Mouse (Mus musculus) heart, adult 8-10 months (tissue): ENCODE measurements around the gene Otud7b. TPM values are rescaled to one million over a fixed set of nuclear protein-coding genes. Genes with fewer than 3 reads are reported as not detected.

Source experiments
- DNase-seq: peaks from one replicate; pipeline ENCODE4 v3.0.0; 2022; ENCODE audit warnings: low spot score
- total RNA-seq, 4 experiments: library from RNA; stranded (reverse); gene quantifications; 2 replicates each; pipeline ENCODE4 v1.2.4; 2022

The Otud7b gene
- total RNA-seq, 4 experiments from 2014 or later, result 55.4 to 63.1 (median 59.8) TPM

DNA sequence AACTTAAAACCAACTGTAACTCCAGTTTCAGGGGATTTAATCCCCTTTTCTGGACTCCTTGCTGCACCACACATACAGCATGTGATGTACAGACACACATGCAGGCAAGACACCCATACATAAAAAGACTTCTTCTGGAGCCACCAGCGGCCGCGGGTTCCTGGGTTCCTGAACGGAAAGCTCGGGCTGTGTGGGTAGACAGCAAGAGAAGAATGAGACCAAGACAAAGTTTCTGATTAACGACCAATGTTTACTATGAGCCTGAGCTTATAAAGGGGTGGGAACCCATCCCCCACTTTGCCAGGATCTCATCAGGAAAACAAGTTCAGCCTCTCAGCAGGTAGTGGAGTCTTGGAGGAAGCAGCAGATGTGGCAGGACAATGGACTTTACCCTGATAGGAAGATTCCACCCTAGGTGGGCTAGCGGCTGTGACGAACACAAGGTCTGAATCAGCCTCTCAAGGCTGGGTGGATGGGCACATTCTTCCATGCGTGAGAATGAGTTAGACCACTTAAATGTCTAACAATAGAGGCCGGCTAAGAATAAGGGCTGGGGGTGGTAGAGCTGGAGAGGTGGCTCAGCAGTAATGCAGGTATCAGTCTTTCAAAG, 20.1 kb upstream of the Otud7b start:
- DNase-seq, result no peak

DNA sequence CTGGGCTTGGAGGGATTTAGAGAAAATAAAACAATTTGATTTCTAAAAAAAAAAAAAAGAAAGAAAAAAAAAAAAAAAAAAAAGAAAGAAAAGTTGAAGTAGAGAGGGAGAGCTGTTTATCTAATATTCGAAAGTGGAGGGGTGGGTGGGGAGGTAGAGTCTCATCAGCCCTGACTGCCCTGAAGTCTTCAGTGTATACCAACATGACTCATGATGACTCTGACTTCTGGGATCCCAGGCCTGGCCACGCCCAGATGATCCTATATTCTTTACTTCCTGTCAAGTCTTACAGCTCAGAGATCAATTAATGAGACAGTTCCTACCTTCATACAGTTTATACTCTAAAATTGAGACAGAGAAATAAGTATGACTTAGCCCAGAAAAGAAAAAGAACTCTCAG, 17.1 kb upstream of the Otud7b start:
- no peak for DNase-seq

DNA sequence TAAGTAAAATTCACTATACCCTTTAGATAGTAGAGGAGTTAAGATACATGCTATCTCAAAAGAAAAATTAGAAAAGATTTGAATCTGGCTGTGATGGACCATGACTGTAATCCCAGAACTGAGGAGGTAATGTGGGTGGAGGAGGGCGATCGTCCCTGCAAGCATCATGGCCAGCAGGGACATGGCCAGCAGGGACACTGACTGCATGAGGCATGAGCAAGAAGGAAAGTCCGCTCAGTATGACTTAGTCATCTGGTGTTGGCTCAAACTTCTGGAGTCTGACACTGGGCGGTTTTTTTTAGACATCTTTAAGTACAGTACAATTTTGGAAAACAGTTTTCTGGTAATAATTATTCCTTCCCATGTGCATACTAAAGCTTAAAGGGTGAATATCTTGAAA, 16.5 kb upstream of the Otud7b start:
- no peak for DNase-seq

DNA sequence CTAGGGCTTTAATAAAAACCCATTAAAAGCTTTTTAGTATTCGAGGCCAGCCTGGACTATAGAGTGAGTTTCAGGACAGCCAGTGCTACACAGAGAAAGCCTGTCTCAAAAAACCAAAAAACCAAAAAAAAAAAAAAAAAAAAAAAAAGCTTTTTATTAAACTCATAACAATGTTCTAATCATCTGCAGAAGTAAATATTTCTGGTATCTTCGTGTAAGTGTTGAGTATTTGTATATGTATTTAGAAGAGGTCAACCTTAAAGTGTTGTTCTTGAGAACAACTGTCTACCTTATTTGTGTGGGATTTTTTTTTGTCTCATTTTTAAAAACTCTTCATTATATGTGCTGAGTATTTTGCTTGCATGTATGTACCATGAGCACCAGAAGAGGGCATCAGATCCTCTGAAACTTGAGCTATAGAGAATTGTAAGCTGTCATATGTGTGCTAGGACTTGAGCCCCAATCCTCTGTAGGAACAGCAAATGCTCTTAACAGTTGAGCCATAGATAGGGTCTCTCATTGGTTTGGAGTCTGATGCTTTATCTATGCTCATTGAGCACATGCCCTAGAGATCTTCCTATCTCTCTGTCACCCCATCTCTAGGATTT, 14.3 kb upstream of the Otud7b start:
- no peak for DNase-seq

DNA sequence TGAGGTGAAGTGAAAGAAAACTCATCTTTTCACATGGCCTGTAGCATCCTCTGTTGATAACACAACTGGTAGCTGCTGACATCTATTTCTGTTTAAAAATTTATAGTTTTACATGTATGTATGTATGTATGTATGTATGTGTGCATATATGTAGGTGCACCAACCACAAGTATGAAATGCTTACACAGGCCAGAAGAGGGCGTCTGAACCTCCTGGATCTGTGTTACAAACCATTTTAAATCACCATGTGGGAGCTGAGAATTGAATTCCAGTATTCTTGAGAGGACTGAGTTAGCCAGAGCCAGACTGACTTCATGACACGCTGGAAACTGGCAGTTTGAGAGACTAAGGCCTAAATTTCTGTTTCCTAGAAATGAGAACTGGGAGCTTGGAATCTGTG, 13.2 kb upstream of the Otud7b start:
- no peak for DNase-seq

DNA sequence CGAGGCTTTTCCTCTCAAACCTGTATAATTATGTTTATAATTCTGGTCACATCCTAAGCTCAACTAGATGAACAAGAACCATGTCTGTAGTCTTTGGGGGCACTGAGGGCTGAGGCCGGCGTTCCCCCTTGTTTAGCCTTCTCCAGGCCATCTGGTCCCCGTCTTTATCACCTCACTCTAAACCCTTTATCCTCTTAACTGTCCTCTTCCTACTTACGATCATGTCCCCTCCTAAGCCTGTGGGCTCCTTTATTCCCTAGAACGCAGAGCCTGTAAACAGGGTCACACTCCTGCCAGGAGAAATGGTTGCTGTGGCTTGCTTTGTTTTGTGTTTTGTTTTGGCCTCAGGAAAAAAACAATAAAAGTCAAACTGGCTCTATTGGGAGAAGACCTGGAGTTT, 12.4 kb upstream of the Otud7b start:
- no peak for DNase-seq

DNA sequence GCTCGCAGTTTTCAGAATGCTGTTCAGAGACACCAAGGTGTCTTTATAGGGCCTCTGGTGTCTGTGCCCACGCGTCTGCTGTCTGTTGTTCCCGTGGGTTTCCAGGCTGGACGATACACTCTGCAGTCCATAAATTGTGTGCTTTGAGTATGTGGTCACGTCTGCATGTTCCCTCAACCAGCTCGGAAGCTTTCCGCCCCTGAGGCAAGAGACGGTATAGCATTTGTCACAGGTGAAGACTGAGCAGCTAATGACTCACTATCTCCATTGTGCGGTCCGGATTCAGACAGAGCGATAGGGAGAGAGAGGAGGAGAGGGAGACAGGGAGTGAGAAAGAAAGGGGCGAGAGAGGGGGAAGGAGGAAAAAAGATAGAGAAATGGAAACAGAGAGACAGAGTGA, 10.8 kb upstream of the Otud7b start:
- no peak for DNase-seq

DNA sequence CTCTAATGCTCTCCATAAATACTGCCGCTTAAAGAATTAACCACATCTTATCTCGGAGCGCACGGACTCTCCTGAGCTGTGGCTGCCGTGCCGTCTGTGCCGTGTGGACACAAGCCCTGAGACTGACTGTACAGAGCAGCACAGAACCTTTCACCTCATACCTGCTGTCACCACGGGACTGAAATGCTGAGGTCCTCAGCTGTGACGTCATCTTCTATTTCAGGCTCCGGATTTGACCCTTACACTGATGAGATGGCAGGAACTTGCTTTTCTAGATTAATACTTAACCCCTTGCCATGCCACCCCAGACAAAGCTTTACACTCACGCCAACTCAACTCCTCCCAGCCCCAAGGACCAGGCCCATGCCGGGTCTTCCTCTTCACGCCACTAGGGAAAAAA, 10.1 kb upstream of the Otud7b start:
- peak; percentile 21 for DNase-seq

DNA sequence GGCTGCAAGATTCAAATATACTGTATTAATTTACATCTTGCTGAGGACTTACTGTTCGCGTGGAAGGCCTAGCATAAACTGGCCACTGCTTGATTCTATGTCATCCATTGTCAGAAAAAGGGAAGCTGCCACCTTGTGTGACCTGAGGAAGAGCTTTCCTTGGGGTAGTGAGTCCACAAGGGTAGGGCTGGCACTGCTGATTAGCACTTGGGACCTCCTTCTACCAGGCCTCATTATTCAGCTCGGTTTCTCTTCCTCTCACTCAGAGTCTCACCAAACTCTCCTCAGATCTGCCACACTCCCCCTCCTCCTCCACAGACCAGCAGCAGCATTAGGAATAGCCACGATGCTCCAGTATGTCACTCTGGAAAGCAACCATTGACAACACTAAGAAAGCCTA, 6.2 kb upstream of the Otud7b start:
- no peak for DNase-seq

DNA sequence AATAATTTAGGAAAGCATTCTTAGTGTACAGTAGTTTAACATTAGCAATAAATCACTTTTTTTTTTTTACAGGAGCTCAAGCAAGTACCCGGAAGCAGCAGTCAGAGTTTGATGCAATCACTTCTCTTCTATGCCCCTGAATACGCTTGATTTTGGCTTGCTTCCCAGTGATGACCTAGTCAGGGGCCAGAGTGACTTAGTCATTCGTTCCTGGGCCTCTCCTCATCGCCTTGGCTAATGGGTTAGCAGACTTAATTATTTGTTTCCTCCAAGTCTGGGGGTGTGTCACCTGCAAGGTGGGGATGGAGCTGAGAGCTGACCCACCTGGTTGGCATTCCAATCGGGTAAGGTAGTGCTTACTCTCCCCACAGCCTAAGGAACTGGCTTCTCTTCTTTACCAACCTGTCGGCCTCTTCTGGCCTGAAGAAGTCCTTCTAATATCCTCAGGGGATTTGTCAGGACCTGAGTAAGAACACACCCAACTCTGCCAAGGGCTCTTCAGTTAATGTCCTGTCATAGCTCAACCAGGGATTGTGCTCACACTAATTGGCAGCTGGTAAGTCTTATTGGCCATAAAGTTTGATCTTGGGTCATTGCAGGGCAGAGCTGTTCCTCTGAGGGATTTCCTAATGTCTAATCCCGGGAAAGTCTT, 5.6 kb upstream of the Otud7b start:
- DNase-seq, result peak; percentile 48

DNA sequence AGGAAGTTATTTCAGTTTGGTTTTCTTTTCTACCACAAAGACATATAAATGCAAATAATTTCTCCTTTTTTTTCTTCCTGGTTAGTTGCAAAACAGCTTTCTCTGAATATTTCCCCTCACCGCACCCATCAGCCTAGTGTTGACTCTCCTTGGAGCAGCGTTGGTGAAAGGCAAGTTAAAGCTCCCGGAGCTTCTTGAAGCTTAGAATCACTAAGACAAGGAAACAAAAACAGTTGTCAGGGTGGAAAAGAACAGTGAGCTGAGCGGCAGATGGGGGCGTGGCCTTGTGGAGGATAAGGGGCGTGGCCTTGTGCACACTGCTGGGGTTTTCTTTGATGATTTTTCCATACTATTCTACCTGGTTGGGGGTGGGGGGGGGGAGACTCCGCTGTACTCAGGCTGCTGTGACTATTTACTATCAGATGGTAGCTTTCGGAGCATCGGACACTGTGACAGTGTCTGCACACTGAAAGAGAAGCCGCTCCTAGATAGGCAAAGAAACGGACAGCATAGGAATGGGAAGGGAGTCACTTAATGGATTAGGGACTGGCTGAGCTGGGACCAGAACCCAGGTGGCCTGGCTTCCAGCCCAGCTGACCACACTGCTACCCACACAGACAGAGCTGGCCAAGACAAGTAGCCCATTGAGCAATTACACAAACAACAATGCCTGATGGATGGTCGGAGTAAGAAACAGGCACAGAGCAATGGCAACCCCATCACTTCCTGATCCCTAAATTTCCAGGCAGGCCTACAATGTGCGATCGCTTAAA, 2.0 kb upstream of the Otud7b start:
- no peak for DNase-seq

DNA sequence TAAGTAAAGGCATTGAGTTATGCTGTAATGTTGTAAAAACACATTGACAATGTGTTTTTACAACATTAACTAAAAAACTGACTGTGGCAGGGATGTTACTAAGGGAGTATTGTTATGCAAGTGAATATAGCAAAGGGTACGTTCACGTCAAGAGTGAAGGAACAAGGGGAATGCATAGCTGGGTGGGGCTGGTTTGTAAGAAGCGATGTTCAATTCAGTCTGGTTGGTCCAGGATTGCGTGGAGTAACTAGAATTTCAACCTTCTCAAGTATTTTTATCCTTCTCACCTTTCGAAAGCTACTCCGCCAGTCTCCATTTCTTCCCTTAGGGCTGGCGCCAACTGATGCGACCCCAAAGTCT, 446 bp upstream of the Otud7b start:
- no peak for DNase-seq

DNA sequence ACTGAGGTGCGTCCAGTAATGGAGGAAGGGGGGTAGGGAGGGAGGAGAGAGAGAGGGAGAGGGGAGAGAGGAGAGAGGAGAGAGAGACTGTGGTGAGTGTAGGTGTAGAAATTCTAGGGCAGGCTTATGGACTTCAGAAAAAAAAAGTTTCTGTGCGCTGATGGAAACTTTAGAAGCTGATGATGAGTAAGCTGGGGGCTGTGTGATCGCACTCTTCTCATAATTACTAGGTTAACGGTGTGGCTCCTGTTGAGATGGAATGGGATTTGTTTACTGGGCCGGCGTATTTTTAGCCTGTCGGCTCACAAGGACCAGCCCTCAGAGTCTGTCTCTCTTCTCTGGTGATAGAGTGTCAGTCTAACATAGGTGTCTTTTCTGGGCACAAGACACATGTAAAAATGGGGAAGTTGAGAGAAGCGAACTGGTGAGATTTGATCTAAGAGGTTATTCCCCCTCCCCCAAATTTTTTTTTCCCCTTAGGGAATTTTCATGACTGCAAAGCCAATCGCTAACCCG, 963 bp downstream of the Otud7b start:
- DNase-seq, result no peak

DNA sequence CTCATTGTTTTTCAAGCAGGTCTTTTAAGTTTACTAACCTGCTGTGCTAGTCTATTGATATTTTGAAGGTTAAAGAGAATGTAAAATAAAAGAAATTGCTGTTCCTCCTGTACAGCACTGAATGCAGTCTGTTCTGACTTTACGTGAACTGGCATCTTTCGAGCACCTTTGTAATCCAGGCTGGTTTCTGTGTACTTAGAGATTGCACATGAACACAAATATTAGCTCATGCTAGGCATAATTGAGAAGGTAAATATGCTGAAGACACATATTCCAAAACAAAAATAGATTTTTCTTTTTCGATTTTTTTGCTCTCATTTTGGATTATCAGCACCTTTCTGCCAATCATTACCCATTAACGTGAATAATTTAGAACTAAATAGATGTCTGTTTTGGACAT, 1.8 kb downstream of the Otud7b start:
- DNase-seq, result no peak

DNA sequence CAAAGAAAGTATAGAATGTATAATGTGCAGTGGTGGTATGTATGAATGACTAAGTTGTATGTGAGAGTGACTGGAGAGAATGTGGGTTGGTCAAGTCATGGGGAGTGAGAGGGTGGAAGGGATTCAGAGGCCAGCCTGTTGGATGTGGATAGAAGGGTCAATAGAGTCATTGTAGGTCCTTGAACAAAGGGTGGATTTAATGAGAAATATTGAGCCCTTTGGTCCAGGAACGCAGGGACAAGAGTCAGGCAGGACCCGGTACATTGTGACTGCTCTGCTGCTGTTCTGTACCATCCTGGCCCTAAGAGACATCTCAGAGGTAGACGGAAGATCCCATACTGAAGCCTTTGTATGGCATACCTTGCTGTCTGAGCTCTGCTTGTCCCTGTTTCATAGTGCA, 4.0 kb downstream of the Otud7b start:
- DNase-seq, result no peak

DNA sequence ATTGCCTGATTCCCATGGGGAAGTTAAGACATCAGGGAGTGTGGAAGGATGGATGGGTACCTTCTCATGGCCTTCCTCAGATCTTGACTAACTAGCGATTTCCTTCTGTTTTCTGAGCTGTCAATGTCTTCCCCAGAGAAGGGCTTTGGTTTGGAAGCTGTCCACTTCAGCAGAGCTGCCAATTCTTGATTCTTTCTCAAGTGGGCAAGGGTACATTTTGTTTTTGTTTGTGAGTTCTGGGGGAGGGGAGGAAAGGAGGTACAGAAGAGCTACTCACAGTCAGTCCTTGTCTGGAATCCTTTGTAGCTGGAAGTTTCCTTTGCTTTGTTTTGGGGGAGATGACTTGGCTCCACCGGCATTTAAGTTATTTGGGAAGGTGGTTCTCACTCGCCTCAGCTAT, 8.9 kb downstream of the Otud7b start:
- no peak for DNase-seq

DNA sequence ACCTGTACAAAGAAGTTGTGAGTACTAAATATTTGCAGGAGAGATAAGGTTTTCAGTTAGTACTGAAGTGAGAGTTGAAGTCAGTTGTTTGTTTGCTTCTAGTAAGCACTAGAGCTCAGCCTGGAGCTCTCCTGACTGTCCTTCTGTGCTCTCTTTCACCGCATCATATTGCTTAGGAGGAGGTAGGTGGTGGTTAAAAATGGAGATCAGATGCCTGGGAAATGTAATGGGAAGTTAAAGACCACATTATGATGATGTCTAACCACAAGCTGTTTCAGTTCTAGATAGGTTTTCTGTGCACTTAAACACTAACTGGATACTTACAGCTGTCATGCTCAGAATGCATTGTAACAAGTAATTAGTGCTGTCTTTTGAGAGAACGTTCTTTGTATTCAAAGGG, 13.8 kb downstream of the Otud7b start:
- DNase-seq, result no peak

DNA sequence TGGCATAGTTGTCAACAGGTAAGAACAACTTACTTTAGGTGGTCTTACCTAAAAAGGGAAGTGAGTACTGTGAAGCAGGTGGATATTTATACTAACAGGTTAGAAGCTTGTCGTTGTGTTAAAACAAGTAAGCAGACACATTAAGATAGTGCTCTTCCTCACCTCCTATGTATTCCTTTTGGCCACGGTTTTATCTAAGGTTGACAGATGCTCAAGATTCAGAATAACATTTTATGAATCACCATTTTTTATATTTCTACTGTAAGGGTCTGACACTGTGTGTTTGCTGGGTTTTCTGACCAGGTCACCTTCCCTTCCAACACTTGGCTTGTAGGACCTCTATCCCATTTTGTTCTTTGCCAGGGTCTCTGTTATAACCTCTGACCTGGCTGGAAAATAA, 14.4 kb downstream of the Otud7b start:
- no peak for DNase-seq

DNA sequence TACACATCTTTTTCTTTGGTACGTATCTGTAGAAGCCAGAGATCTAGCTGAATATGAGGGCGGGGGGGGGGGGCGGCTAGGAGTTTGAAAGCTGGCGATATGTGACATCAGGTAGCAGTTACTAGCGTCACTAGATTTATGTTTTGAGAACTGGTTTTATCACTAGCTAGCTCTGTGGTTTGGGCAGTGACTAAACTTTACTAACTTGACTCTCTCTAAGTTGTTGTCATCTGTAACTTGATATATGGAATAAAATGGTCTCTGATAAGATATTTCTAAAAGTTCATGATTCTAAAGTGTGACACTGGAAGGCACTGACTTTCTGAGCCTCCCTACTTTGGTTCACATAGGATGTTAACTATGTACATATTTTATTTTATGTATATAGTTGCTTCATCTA, 19.9 kb downstream of the Otud7b start:
- no peak for DNase-seq

DNA sequence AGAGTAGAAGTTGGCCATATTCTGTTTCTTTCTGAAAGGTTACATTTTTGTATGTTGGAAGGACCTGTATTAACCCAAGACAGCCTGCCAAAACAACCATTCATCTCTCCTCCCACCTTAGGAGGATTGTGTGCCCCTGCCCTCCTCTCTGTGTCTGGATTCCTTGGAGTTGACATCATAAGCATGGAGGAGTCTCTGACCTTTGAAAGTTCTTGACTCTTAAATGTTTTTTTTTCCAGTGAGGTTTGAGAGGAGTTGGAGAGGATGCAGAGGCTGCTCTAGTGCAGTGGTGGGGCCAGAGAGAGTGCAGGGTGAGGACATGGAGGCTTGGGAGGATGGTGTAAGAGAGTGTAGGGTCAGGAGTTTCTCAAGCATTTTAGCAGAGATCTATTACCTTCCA, 23.8 kb downstream of the Otud7b start:
- peak; percentile 12 for DNase-seq

DNA sequence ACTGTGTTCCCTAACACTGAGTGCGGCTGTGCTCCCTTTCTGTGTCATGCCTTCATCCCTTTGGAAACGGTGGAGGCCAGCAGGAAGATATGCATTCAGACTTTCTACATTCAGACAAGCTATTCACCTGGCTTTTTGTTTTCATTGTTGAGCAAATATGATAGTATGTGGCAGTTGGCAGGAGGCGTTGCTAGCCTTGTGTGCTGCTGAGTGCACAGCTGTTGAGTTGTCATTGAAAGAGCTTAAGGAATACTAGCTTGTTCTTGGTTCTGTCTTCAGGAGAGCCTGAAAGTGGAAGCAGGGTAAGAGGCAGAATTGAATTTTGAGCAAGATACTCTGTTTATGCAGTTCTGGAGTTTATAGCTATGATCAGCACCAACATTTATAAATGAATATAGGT, 28.2 kb downstream of the Otud7b start:
- DNase-seq, result no peak

DNA sequence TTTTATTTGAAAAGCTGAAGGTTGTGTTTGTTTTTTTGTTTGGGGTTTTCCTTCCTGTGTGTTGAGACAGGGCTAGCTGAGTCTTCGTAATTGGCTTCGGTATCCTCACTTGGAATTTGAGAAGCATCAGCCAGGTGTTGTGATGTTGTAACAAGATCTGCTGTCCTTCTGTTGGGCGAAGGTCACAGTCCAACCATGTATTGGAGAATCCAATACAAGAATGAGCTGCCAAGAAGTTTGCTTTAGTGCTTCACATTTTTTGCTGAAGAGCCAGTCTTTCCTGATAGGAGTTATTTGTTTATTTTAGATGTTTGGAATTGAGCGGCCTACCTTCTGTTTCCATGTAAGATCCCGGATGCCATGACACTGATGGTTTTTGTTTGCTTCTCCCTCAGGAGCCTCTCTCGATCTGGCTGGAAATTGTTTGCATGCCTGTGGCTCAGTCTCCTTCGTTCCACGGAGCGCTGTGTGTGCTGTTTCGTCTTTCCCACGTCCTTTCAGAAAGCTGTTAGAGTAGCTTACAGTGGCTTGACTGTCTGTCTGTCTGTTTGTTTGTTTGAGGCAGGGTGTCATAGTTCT, 29.1 kb downstream of the Otud7b start:
- no peak for DNase-seq
